Comparison of ENCODE assay signal across 14 mouse cellular contexts in the genomic region with DNA sequence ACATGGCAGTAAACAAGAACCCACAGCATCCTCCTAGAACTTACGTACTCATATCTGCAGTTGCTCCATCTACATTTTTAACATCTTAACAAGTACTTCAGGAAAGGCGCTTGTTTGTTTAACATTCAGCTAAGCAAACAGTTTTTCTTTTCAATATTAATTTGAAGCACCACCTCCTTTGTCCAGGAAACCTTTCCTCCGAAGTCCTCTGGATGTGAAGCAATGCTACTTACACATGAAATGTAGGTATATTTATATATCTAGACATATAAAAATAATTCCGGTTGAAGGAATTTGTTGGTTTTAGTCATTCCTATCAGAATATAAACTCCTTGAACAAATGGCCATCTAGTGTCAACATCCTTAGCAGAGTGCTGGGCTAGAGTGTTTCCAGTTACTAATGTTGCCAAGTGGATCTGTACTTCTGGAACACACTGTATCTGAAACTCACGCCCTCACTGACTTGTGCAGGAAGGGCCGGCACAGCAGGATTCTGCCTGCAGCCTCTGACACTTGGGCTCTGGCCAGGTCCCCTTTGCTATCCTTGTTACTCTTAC. TPM values are rescaled to one million over a fixed set of nuclear protein-coding genes. Genes with fewer than 3 reads are reported as not detected.
DNase-seq lines count a peak whose midpoint lies in the region; ATAC-seq lines count a peak whose summit lies in the region.
"Had no signal": no experiment of that assay in that cellular context is flagged by ENCODE, and none has a peak within 500 bp of the region (broad histone marks: within the 10 kb centered on the region; RNA-seq: fewer than 3 reads in every experiment).

No protein-coding gene starts in this region.

- peaks cover 20% of the 10 kb centered on the region for H3K4me1 ChIP-seq in heart, embryonic 13.5 days
- H3K4me1 ChIP-seq: limb, embryonic 13.5 days; midbrain, embryonic 12.5 days had no signal

- no peak overlapping the region for H3K4me3 ChIP-seq in heart, embryonic 13.5 days
- H3K4me3 ChIP-seq: limb, embryonic 13.5 days; midbrain, embryonic 12.5 days had no signal

- peak; percentile 39 for DNase-seq in cerebellum, adult 11-12 months
- no peak for DNase-seq in heart, postnatal 10 days
- peak; percentile 53 to 54 for DNase-seq in cerebellum, postnatal 14 days
- peak; percentile 75 for DNase-seq in lung, postnatal 25 days (ENCODE audit: low spot score)
- DNase-seq in urinary bladder, postnatal 14 days (ENCODE audit: low spot score), result no peak
- no peak for DNase-seq in urinary bladder, postnatal 25 days (ENCODE audit: low spot score)
- DNase-seq: embryo, embryonic 11 days; kidney, adult 18-20 months had no signal

- H3K27me3 ChIP-seq in heart, embryonic 13.5 days (replicated peaks), result no peaks in the 10 kb centered on the region
- H3K27me3 ChIP-seq: CH12.LX; limb, embryonic 13.5 days; midbrain, embryonic 12.5 days had no signal

- no peaks in the 10 kb centered on the region for H3K9me3 ChIP-seq in heart, embryonic 13.5 days
- H3K9me3 ChIP-seq: limb, embryonic 13.5 days; midbrain, embryonic 12.5 days had no signal

- ATAC-seq in cerebellum, adult (ENCODE audit: insufficient number of reproducible peaks, low FRiP score, low TSS enrichment), result no peak
- no peak for ATAC-seq in heart, embryonic 13.5 days (ENCODE audit: extremely low read depth, insufficient number of reproducible peaks, low FRiP score, low TSS enrichment)

- no peak overlapping the region for H3K9ac ChIP-seq in heart, embryonic 13.5 days
- H3K9ac ChIP-seq: hindbrain, embryonic 14.5 days; limb, embryonic 13.5 days; midbrain, embryonic 12.5 days had no signal

- 58% methylated on average over 6 of the region's 6 CpGs for WGBS in heart, embryonic 13.5 days

- intact Hi-C loops in heart, postnatal 10 days (cut with DNase I), result no loop called here

- no peak overlapping the region for H3K4me2 ChIP-seq in heart, embryonic 13.5 days
- H3K4me2 ChIP-seq: hindbrain, embryonic 14.5 days; limb, embryonic 13.5 days; midbrain, embryonic 12.5 days had no signal

- no peaks in the 10 kb centered on the region for H3K36me3 ChIP-seq in heart, embryonic 13.5 days
- H3K36me3 ChIP-seq: limb, embryonic 13.5 days; midbrain, embryonic 12.5 days had no signal

- peak overlapping the region; percentile 54 for H3K27ac ChIP-seq in heart, embryonic 13.5 days (replicated peaks)
- H3K27ac ChIP-seq: hindbrain, embryonic 14.5 days; limb, embryonic 13.5 days; midbrain, embryonic 12.5 days had no signal

RNA-seq across cellular contexts. Expression of a gene that starts 10.6 kb away (rescaled TPM):
- 57.4 and 58.8 TPM in 2 replicates for polyA plus RNA-seq in heart, embryonic 13.5 days (2015; fragmentation: Nextera tagmentation; extraction: Ambion mirVana)
- 10 to 100 TPM; 74.5 to 86.4 TPM for total RNA-seq in heart, postnatal 10 days (2021)

Comparison
In these comparisons a context has a peak if more than half of its experiments do, and no peak if none do; other contexts are left out.
1. DNase-seq: peak in cerebellum, adult 11-12 months (single experiment), cerebellum, postnatal 14 days (2 of 2) and lung, postnatal 25 days (single experiment); none in heart, postnatal 10 days (0 of 2), urinary bladder, postnatal 14 days (single experiment) and urinary bladder, postnatal 25 days (single experiment).